Mouse (Mus musculus) CH12.LX (cell line): ENCODE data around the gene Fat3. TPM values are rescaled to one million over a fixed set of nuclear protein-coding genes. Genes with fewer than 3 reads are reported as not detected.

Experiments used
- DNase-seq: peaks from one replicate; pipeline ENCODE4 v3.0.0-alpha.2; 2013; ENCODE audit errors: extremely low read depth
- H3K27ac ChIP-seq: 2 replicates; pipeline ENCODE4 v1.5.1; 2012; ENCODE audit warnings: low read depth, mild to moderate bottlenecking, control low read depth, moderate library complexity; ENCODE audit not compliant: insufficient read depth
- H3K27me3 ChIP-seq: replicated peaks from 2 replicates; pipeline ENCODE3; 2012; ENCODE audit warnings: inconsistent platforms
- H3K36me3 ChIP-seq, 2 experiments: replicated peaks in 1 of 2; 2 replicates each; pipeline versions ENCODE3 to v1.6.1; 2012; ENCODE audit warnings: inconsistent platforms in 1 of 2, low read length in 1 of 2, mild to moderate bottlenecking in 1 of 2, mixed read lengths in 1 of 2, moderate library complexity in 1 of 2; ENCODE audit not compliant: control insufficient read depth in 1 of 2, insufficient read depth in 1 of 2
- H3K4me1 ChIP-seq, 2 experiments: 2 replicates each; pipeline ENCODE4 v1.6.1; 2012; ENCODE audit warnings: inconsistent platforms in 1 of 2, moderate library complexity in 1 of 2; ENCODE audit not compliant: insufficient read depth in 2 of 2, control insufficient read depth in 1 of 2
- H3K4me2 ChIP-seq: 2 replicates; pipeline ENCODE4 v1.6.1; 2012; ENCODE audit warnings: low read depth, mild to moderate bottlenecking, control low read depth; ENCODE audit not compliant: poor library complexity, insufficient read depth, severe bottlenecking
- H3K4me3 ChIP-seq, 3 experiments: fragments of 150-350 bp in 1 of 3; sonication (generic) in 1 of 3; replicated peaks in 1 of 3; 2 replicates each; pipeline versions ENCODE3 to v1.5.1; 2011 to 2012; ENCODE audit warnings: low read depth in 2 of 3, low read length in 2 of 3, mild to moderate bottlenecking in 2 of 3, moderate library complexity in 2 of 3, control low read depth in 1 of 3, improper control_type of control experiment in 1 of 3, inconsistent platforms in 1 of 3, mixed read lengths in 1 of 3; ENCODE audit not compliant: poor library complexity in 1 of 3
- H3K79me2 ChIP-seq: replicated peaks from 2 replicates; pipeline ENCODE4 v1.6.1; 2012; ENCODE audit warnings: mild to moderate bottlenecking, moderate library complexity; ENCODE audit not compliant: control insufficient read depth, poor library complexity, insufficient read depth, severe bottlenecking; ENCODE audit errors: extremely low read depth
- H3K9ac ChIP-seq: 2 replicates; pipeline ENCODE4 v1.6.1; 2012; ENCODE audit warnings: low read depth, mild to moderate bottlenecking, control low read depth, moderate library complexity; ENCODE audit not compliant: insufficient read depth
- H3K9me3 ChIP-seq: replicated peaks from 2 replicates; pipeline ENCODE3; 2012; ENCODE audit warnings: low read length, inconsistent platforms, mixed read lengths
- CHD2 ChIP-seq: IDR thresholded peaks from 2 replicates; pipeline ENCODE4 v1.6.1; 2011; ENCODE audit warnings: low read length, improper control_type of control experiment
- E2F4 ChIP-seq: IDR thresholded peaks from 2 replicates; pipeline ENCODE4 v1.6.1; 2011; ENCODE audit warnings: low read depth, low read length, improper control_type of control experiment; ENCODE audit not compliant: insufficient replicate concordance
- ELF1 ChIP-seq: IDR thresholded peaks from 2 replicates; pipeline ENCODE4 v1.6.1; 2014; ENCODE audit warnings: low read depth, mild to moderate bottlenecking, inconsistent platforms, low read length, improper control_type of control experiment
- EP300 ChIP-seq: IDR thresholded peaks from 2 replicates; pipeline ENCODE4 v1.6.1; 2011; ENCODE audit warnings: low read length, improper control_type of control experiment
- ETS1 ChIP-seq: conservative IDR thresholded peaks from 2 replicates; pipeline ENCODE4 v1.6.1; 2012; ENCODE audit warnings: low read depth, mild to moderate bottlenecking, inconsistent platforms, low read length, improper control_type of control experiment, moderate library complexity
- GABPA ChIP-seq: IDR thresholded peaks from 2 replicates; pipeline ENCODE4 v1.6.1; 2012; ENCODE audit warnings: low read depth, low read length, improper control_type of control experiment, inconsistent platforms; ENCODE audit not compliant: insufficient replicate concordance
- IRF4 ChIP-seq: IDR thresholded peaks from 2 replicates; pipeline ENCODE4 v1.6.1; 2014; ENCODE audit warnings: low read depth, mild to moderate bottlenecking, inconsistent platforms, low read length, improper control_type of control experiment
- JUN ChIP-seq: IDR thresholded peaks from 2 replicates; pipeline ENCODE4 v1.6.1; 2011; ENCODE audit warnings: low read depth, mild to moderate bottlenecking, low read length, improper control_type of control experiment, moderate library complexity; ENCODE audit not compliant: insufficient read depth
- JUND ChIP-seq: conservative IDR thresholded peaks from 2 replicates; pipeline ENCODE4 v1.6.1; 2011; ENCODE audit warnings: low read depth, low read length, improper control_type of control experiment
- KAT2A ChIP-seq: IDR thresholded peaks from 2 replicates; pipeline ENCODE4 v1.6.1; 2012; ENCODE audit warnings: low read length, improper control_type of control experiment, inconsistent platforms; ENCODE audit not compliant: insufficient replicate concordance
- MAX ChIP-seq: IDR thresholded peaks from 2 replicates; pipeline ENCODE4 v1.6.1; 2011; ENCODE audit warnings: low read length, improper control_type of control experiment
- MAZ ChIP-seq: IDR thresholded peaks from 2 replicates; pipeline ENCODE4 v1.6.1; 2012; ENCODE audit warnings: low read depth, mild to moderate bottlenecking, inconsistent platforms, low read length, improper control_type of control experiment, moderate library complexity
- MEF2A ChIP-seq: IDR thresholded peaks from 2 replicates; pipeline ENCODE4 v1.6.1; 2014; ENCODE audit warnings: low read depth, mild to moderate bottlenecking, inconsistent platforms, low read length, improper control_type of control experiment, borderline replicate concordance
- MXI1 ChIP-seq: IDR thresholded peaks from 2 replicates; pipeline ENCODE4 v1.6.1; 2011; ENCODE audit warnings: mild to moderate bottlenecking, low read depth, low read length, improper control_type of control experiment
- NRF1 ChIP-seq: IDR thresholded peaks from 2 replicates; pipeline ENCODE4 v1.6.1; 2014; ENCODE audit warnings: low read depth, mild to moderate bottlenecking, inconsistent platforms, low read length, improper control_type of control experiment, moderate library complexity
- PAX5 ChIP-seq: IDR thresholded peaks from 2 replicates; pipeline ENCODE4 v1.6.1; 2012; ENCODE audit warnings: low read length, inconsistent platforms, mixed read lengths
- POLR2A ChIP-seq: IDR thresholded peaks from 2 replicates; pipeline ENCODE4 v1.6.1; 2011; ENCODE audit warnings: low read depth, mild to moderate bottlenecking, improper control_type of control experiment, low read length
- RAD21 ChIP-seq: IDR thresholded peaks from 2 replicates; pipeline ENCODE4 v1.6.1; 2011; ENCODE audit warnings: low read depth, mild to moderate bottlenecking, low read length, improper control_type of control experiment, moderate library complexity
- SIN3A ChIP-seq: IDR thresholded peaks from 2 replicates; pipeline ENCODE4 v1.6.1; 2012; ENCODE audit warnings: low read length, improper control_type of control experiment, inconsistent platforms
- SMC3 ChIP-seq: IDR thresholded peaks from 2 replicates; pipeline ENCODE4 v1.6.1; 2011; ENCODE audit warnings: low read depth, low read length, improper control_type of control experiment
- TCF12 ChIP-seq: IDR thresholded peaks from 2 replicates; pipeline ENCODE4 v1.6.1; 2014; ENCODE audit warnings: low read depth, mild to moderate bottlenecking, inconsistent platforms, low read length, improper control_type of control experiment
- UBTF ChIP-seq: IDR thresholded peaks from 2 replicates; pipeline ENCODE4 v1.6.1; 2012; ENCODE audit warnings: low read depth, mild to moderate bottlenecking, inconsistent platforms, low read length, improper control_type of control experiment, moderate library complexity
- USF1 ChIP-seq: IDR thresholded peaks from 2 replicates; pipeline ENCODE4 v1.6.1; 2014; ENCODE audit warnings: low read depth, mild to moderate bottlenecking, inconsistent platforms, low read length, improper control_type of control experiment
- USF2 ChIP-seq: conservative IDR thresholded peaks from 2 replicates; pipeline ENCODE4 v1.6.1; 2011; ENCODE audit warnings: low read depth, low read length, improper control_type of control experiment
- ZC3H11A ChIP-seq: IDR thresholded peaks from 2 replicates; pipeline ENCODE4 v1.6.1; 2012; ENCODE audit warnings: low read depth, mild to moderate bottlenecking, inconsistent platforms, low read length, improper control_type of control experiment
- ZKSCAN1 ChIP-seq: IDR thresholded peaks from 2 replicates; pipeline ENCODE4 v1.6.1; 2012; ENCODE audit warnings: low read depth, inconsistent platforms, low read length, improper control_type of control experiment, borderline replicate concordance
- ZMIZ1 ChIP-seq: IDR thresholded peaks from 2 replicates; pipeline ENCODE4 v1.6.1; 2012; ENCODE audit warnings: low read depth, mild to moderate bottlenecking, inconsistent platforms, low read length, improper control_type of control experiment
- ZNF384 ChIP-seq: IDR thresholded peaks from 2 replicates; pipeline ENCODE4 v1.6.1; 2012; ENCODE audit warnings: low read depth, low read length, improper control_type of control experiment, inconsistent platforms
- dilution Hi-C: fragments of 300-500 bp; cut with MboI; formaldehyde crosslinking; loops from 2 replicates; pipeline ENCODE4 v1.14.3; 2020; ENCODE audit warnings: low sequenced_read_pairs; ENCODE audit not compliant: extremely low pct_unique_long_range_greater_than_20kb, extremely low pct_ligation_motif_present
- in situ Hi-C: fragments of 300-500 bp; cut with MboI; formaldehyde crosslinking; loops from 3 replicates; pipeline ENCODE4 v1.14.3; 2019; ENCODE audit warnings: low sequenced_read_pairs, low pct_ligation_motif_present, low pct_unique_long_range_greater_than_20kb, mixed read lengths
- polyA plus RNA-seq: library from polyadenylated mRNA; unstranded; fragments of >175 nt; gene quantifications from 2 replicates; pipeline ENCODE4 v1.2.1, GENCODE M21; 2012; ENCODE audit warnings: low read depth; ENCODE audit not compliant: insufficient read length
- total RNA-seq, 2 experiments: library from RNA; depleted of rRNA; stranded (reverse); fragments of 300-350 nt in 1 of 2; fragments of >200 nt in 1 of 2; gene quantifications; 2 replicates each; pipeline ENCODE4 v1.2.3; 2012 to 2014

Fat3 gene
- total and polyA plus RNA-seq, 3 experiments, result 0.03 to 0.07 TPM; not detected in 1

GRCm38 (mm10) chr9:16213324-16213723, 287.8 kb downstream of the Fat3 start:
- Histone ChIP-seq H3K79me2 (no peaks in the 10 kb centered on the region), H3K36me3 (no peaks in the 10 kb centered on the region), H3K4me2 (no peak overlapping the region), H3K4me3 (no peak overlapping the region), H3K27me3 (no peaks in the 10 kb centered on the region), H3K27ac (no peak overlapping the region), H3K9ac (no peak overlapping the region), H3K9me3 (no peaks in the 10 kb centered on the region), H3K4me1 (peaks cover 4 to 27% of the 10 kb centered on the region in 2 experiments; a peak in 3 of 4 replicates)
- dilution Hi-C loops, result no loop called here
- TF ChIP-seq RAD21, result no peak
- no peak for TF ChIP-seq ELF1
- no peak for TF ChIP-seq NRF1
- no peak for TF ChIP-seq E2F4
- TF ChIP-seq ETS1, result no peak
- no peak for TF ChIP-seq MAX
- TF ChIP-seq POLR2A, result no peak
- TF ChIP-seq ZMIZ1, result no peak
- TF ChIP-seq USF1, result no peak
- no peak for TF ChIP-seq MAZ
- TF ChIP-seq ZNF384, result no peak
- no peak for TF ChIP-seq SMC3
- TF ChIP-seq JUND, result no peak
- TF ChIP-seq MXI1, result no peak
- no peak for TF ChIP-seq ZC3H11A
- no peak for TF ChIP-seq EP300
- no peak for TF ChIP-seq JUN
- TF ChIP-seq ZKSCAN1, result no peak
- no peak for TF ChIP-seq MEF2A
- TF ChIP-seq SIN3A, result no peak
- in situ Hi-C loops, result no loop called here
- DNase-seq, result no peak

GRCm38 (mm10) chr9:16212628-16213027, 288.5 kb downstream of the Fat3 start:
- H3K4me3 ChIP-seq, result no peak overlapping the region
- no peaks in the 10 kb centered on the region for H3K36me3 ChIP-seq
- H3K79me2 ChIP-seq, result no peaks in the 10 kb centered on the region
- H3K27me3 ChIP-seq, result no peaks in the 10 kb centered on the region
- H3K27ac ChIP-seq, result no peak overlapping the region
- dilution Hi-C loops (no loop called here), in situ Hi-C loops (no loop called here)
- H3K9ac ChIP-seq, result no peak overlapping the region
- no peak for DNase-seq
- H3K4me2 ChIP-seq, result no peak overlapping the region
- TF ChIP-seq IRF4 (no peak), USF2 (no peak), UBTF (no peak), MEF2A (no peak), RAD21 (no peak), PAX5 (no peak), JUND (no peak), MAX (no peak), USF1 (no peak), ELF1 (no peak), SIN3A (no peak), ZMIZ1 (no peak), GABPA (no peak), KAT2A (no peak), CHD2 (no peak), TCF12 (no peak), EP300 (no peak)
- peaks cover 4 to 27% of the 10 kb centered on the region in 2 experiments; a peak in 3 of 4 replicates for H3K4me1 ChIP-seq
- H3K9me3 ChIP-seq, result no peaks in the 10 kb centered on the region
